Mouse (Mus musculus): ENCODE results near the gene Prdm1.

DNA sequence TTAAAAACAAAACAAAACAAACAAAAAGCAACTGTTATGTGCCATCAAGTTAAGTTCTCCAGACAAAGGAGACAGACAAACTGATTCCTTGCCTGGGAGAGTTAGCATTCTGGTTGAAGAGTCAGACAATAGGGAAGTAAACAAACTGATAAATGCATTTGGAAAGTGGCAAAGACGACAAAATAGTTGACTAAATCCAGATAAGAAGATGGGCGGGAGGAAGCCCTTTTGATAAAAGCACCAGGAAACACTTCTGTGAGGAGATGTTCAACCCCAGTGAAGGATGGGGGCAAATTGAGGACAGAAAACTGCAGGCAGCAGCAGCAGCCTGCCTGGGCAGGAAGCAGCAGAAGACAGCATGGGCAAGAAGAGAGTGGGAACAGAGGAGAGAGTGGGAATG, 20.3 kb downstream of the Prdm1 start:
- no peak for TF ChIP-seq CTCF (IDR thresholded peaks at IDR 0.05; ENCODE audit: borderline replicate concordance, control insufficient read depth, extremely low read depth, insufficient read depth, low read length, poor library complexity)
- TF ChIP-seq POLR2A (IDR thresholded peaks at IDR 0.05; ENCODE audit: control insufficient read depth, extremely low read depth, insufficient read depth, low read length, poor library complexity) = no peak

Measured in thymus, adult 2 months (tissue).